Mouse (Mus musculus): ENCODE measurements around the gene Tenm3. TPM values are rescaled to one million over a fixed set of nuclear protein-coding genes. Genes with fewer than 3 reads are reported as not detected.

Tenm3 gene
- polyA plus RNA-seq, 1 experiment, result 12.8 TPM

DNA sequence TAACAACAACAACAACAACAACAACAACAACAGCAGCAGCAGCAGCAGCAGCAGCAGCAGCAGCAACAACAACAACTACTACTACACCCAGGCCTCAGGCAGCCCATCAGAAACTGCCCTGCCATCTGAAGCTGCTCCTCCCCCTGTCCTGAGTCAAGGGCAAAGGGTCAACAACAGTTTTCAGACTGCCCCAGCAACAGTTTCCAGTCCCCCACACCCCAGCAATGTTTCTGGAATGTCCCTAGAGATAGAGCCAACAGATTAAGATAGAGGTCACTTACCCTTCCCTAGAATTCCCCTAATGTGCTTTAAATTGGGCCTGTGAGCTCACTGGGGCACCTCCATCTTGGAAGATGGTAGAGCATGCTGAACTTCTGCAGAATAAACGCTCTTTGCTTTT lies 665.9 kb downstream of the Tenm3 start:
- no peaks in the 10 kb centered on the region for H3K27me3 ChIP-seq (ENCODE audit: control insufficient read depth, insufficient read depth, insufficient read length)
- H3K4me3 ChIP-seq, result no peak overlapping the region

More for the DNA sequence above, 665.9 kb downstream of the Tenm3 start:
- TF ChIP-seq REST (IDR thresholded peaks at IDR 0.05; ENCODE audit: insufficient read depth, insufficient read length) (no peak), CEBPB (IDR thresholded peaks at IDR 0.05; ENCODE audit: insufficient read depth, poor library complexity, severe bottlenecking) (no peak)
- H3K4me2 ChIP-seq (ENCODE audit: low read depth), result no peak overlapping the region
- H3K79me2 ChIP-seq (ENCODE audit: control insufficient read depth, insufficient read depth), result no peaks in the 10 kb centered on the region
- no peaks in the 10 kb centered on the region for H3K36me3 ChIP-seq (ENCODE audit: control insufficient read depth, insufficient read depth)
- H3ac ChIP-seq (ENCODE audit: control insufficient read depth, insufficient read length), result no peak overlapping the region
